10 mouse cellular contexts compared by ENCODE assay signal in genomic region chr2:135766471-135767063, GRCm38 (mm10).
DNase-seq lines count a peak whose midpoint lies in the region; ATAC-seq and TF ChIP-seq lines count a peak whose summit lies in the region.
"Had no signal": no experiment of that assay in that cellular context is flagged by ENCODE, and none has a peak within 500 bp of the region (broad histone marks: within the 10 kb centered on the region; RNA-seq: fewer than 3 reads in every experiment).

No protein-coding gene starts in this region.

- TF ChIP-seq CTCF in lung, adult 2 months (IDR thresholded peaks at IDR 0.05; ENCODE audit: insufficient read depth, low read length), result no peak

- H3K9ac ChIP-seq in lung, embryonic 15.5 days, result no peak overlapping the region
- H3K9ac ChIP-seq in forebrain, embryonic 13.5 days, result no peak overlapping the region
- no peak overlapping the region for H3K9ac ChIP-seq in midbrain, embryonic 14.5 days (replicated peaks; ENCODE audit: low read length)

- H3K27ac ChIP-seq in lung, embryonic 15.5 days, result no peak overlapping the region
- H3K27ac ChIP-seq in forebrain, embryonic 13.5 days, result no peak overlapping the region
- no peak overlapping the region for H3K27ac ChIP-seq in midbrain, embryonic 14.5 days (replicated peaks; ENCODE audit: low read depth, low read length)

- no peak overlapping the region for H3K4me2 ChIP-seq in lung, embryonic 15.5 days
- no peak overlapping the region for H3K4me2 ChIP-seq in forebrain, embryonic 13.5 days
- no peak overlapping the region for H3K4me2 ChIP-seq in midbrain, embryonic 14.5 days (ENCODE audit: low read length)

- no peaks in the 10 kb centered on the region for H3K9me3 ChIP-seq in lung, embryonic 15.5 days
- no peaks in the 10 kb centered on the region for H3K9me3 ChIP-seq in forebrain, embryonic 13.5 days (replicated peaks)
- no peaks in the 10 kb centered on the region for H3K9me3 ChIP-seq in midbrain, embryonic 14.5 days (ENCODE audit: control insufficient read depth, low read length)
- H3K9me3 ChIP-seq: megakaryocyte, embryonic 14.5 days had no signal

- no peak overlapping the region for H3K4me3 ChIP-seq in lung, embryonic 15.5 days
- no peak overlapping the region for H3K4me3 ChIP-seq in lung, adult 2 months (replicated peaks; ENCODE audit: extremely low read depth, low read depth, low read length)
- no peak overlapping the region for H3K4me3 ChIP-seq in forebrain, embryonic 13.5 days
- no peak overlapping the region for H3K4me3 ChIP-seq in midbrain, embryonic 14.5 days (replicated peaks; ENCODE audit: low read depth, low read length)
- H3K4me3 ChIP-seq: megakaryocyte, embryonic 14.5 days had no signal

- 0 out of 2 replicates have a peak, but pooled peaks have one; percentile 31 for ATAC-seq in lung, embryonic 15.5 days (ENCODE audit: borderline replicate concordance, extremely low read depth, low FRiP score, low TSS enrichment)
- peak; percentile 50; the same call in 1 of the 2 replicates for ATAC-seq in forebrain, embryonic 13.5 days
- ATAC-seq in midbrain, embryonic 14.5 days (ENCODE audit: low FRiP score, low TSS enrichment), result peak; percentile 31; the same call in 1 of the 2 replicates
- ATAC-seq: CD4-positive, CD25-positive, alpha-beta regulatory T cell, adult 4 months had no signal

- H3K27me3 ChIP-seq in lung, embryonic 15.5 days, result no peaks in the 10 kb centered on the region
- H3K27me3 ChIP-seq in forebrain, embryonic 13.5 days, result no peaks in the 10 kb centered on the region
- no peaks in the 10 kb centered on the region for H3K27me3 ChIP-seq in midbrain, embryonic 14.5 days (ENCODE audit: control insufficient read depth, insufficient read depth, low read length)
- H3K27me3 ChIP-seq: megakaryocyte, embryonic 14.5 days had no signal

- no peak for TF ChIP-seq POLR2A in lung, adult 2 months (IDR thresholded peaks at IDR 0.05; ENCODE audit: borderline replicate concordance, extremely low read depth, low read depth, low read length)

- H3K4me1 ChIP-seq in lung, embryonic 15.5 days, result peaks cover 15% of the 10 kb centered on the region; the same call in 1 of the 2 replicates
- peaks cover 3% of the 10 kb centered on the region; the same call in 1 of the 2 replicates for H3K4me1 ChIP-seq in lung, adult 2 months (ENCODE audit: control insufficient read depth, insufficient read depth, low read length)
- peaks cover 9% of the 10 kb centered on the region for H3K4me1 ChIP-seq in forebrain, embryonic 13.5 days
- H3K4me1 ChIP-seq in midbrain, embryonic 14.5 days (ENCODE audit: control insufficient read depth, insufficient read depth, low read length), result peaks cover 16% of the 10 kb centered on the region

- no peaks in the 10 kb centered on the region for H3K36me3 ChIP-seq in lung, embryonic 15.5 days
- no peaks in the 10 kb centered on the region for H3K36me3 ChIP-seq in forebrain, embryonic 13.5 days (ENCODE audit: poor library complexity, severe bottlenecking)
- H3K36me3 ChIP-seq in midbrain, embryonic 14.5 days (ENCODE audit: control insufficient read depth, insufficient read depth, low read length), result no peaks in the 10 kb centered on the region

- WGBS in lung, embryonic 15.5 days, result 49% methylated on average over 6 of the region's 6 CpGs
- 68% methylated on average over 6 of the region's 6 CpGs for WGBS in lung, adult 2 months
- WGBS in forebrain, embryonic 13.5 days, result 90% methylated on average over 6 of the region's 6 CpGs
- WGBS in midbrain, embryonic 14.5 days, result 92% methylated on average over 6 of the region's 6 CpGs

- peak; percentile 41 for DNase-seq in cerebellum, adult 9-10 months
- DNase-seq in cerebellum, postnatal 14 days, result no peak
- DNase-seq in lung, adult 2 months, result no peak
- no peak for DNase-seq in midbrain, embryonic 14.5 days
- no peak for DNase-seq in layer of hippocampus, adult 11-12 months (ENCODE audit: low spot score)
- DNase-seq in spleen, adult 12 weeks (ENCODE audit: low spot score), result no peak
